Mouse (Mus musculus) embryonic facial prominence, embryonic 13.5 days (tissue): ENCODE data around the gene Mctp1. TPM values are rescaled to one million over a fixed set of nuclear protein-coding genes. Genes with fewer than 3 reads are reported as not detected.

Experiments
- ATAC-seq: fragments of 200-750 bp; cut with Nextera tagmentation; 2 replicates; pipeline ENCODE4 v1.8.0; 2017; ENCODE audit warnings: low read depth; ENCODE audit not compliant: insufficient number of reproducible peaks, insufficient read depth, low FRiP score, low TSS enrichment
- H3K27ac ChIP-seq: fragments of 300-500 bp; sonication (generic); 2 replicates; pipeline ENCODE4 v1.5.1; 2015; ENCODE audit warnings: moderate library complexity, mild to moderate bottlenecking, inconsistent platforms
- H3K27me3 ChIP-seq: fragments of 300-500 bp; sonication (generic); 2 replicates; pipeline ENCODE4 v1.6.1; 2015; ENCODE audit warnings: mild to moderate bottlenecking, inconsistent platforms
- H3K36me3 ChIP-seq: fragments of 300-500 bp; sonication (generic); 2 replicates; pipeline ENCODE4 v1.6.1; 2015; ENCODE audit warnings: mild to moderate bottlenecking, inconsistent platforms
- H3K4me1 ChIP-seq: fragments of 300-500 bp; sonication (generic); 2 replicates; pipeline ENCODE4 v1.6.1; 2015; ENCODE audit warnings: inconsistent platforms
- H3K4me2 ChIP-seq: fragments of 300-500 bp; sonication (generic); 2 replicates; pipeline ENCODE4 v1.6.1; 2015; ENCODE audit warnings: moderate library complexity, mild to moderate bottlenecking, inconsistent platforms
- H3K4me3 ChIP-seq: fragments of 300-500 bp; sonication (generic); 2 replicates; pipeline ENCODE4 v1.5.1; 2015; ENCODE audit warnings: mild to moderate bottlenecking, inconsistent platforms
- H3K9ac ChIP-seq: fragments of 300-500 bp; sonication (generic); 2 replicates; pipeline ENCODE4 v1.6.1; 2015; ENCODE audit warnings: mild to moderate bottlenecking, inconsistent platforms
- H3K9me3 ChIP-seq: fragments of 300-500 bp; sonication (generic); 2 replicates; pipeline ENCODE4 v1.6.1; 2016; ENCODE audit warnings: inconsistent platforms
- WGBS: fragments of 180-500 bp; shearing (Covaris S2); methylation state at CpG from one replicate; pipeline ENCODE4 v1.1.7; 2015; ENCODE audit warnings: mixed read lengths; 5-methylcytosine and 5-hydroxymethylcytosine counted together
- polyA plus RNA-seq: library from polyadenylated mRNA; unstranded; fragments of >200 nt; fragmentation: Nextera tagmentation; extraction: Ambion mirVana; gene quantifications from 2 replicates; pipeline ENCODE4 v1.2.1, GENCODE M21; 2015

The Mctp1 gene
- polyA plus RNA-seq, 1 experiment from 2014 or later = 0.66 TPM

GRCm38 (mm10) chr13:76484086-76484709 lies 99.9 kb downstream of the Mctp1 start:
- Histone ChIP-seq H3K27ac (no peak overlapping the region), H3K4me2 (no peak overlapping the region), H3K4me3 (no peak overlapping the region), H3K9me3 (no peaks in the 10 kb centered on the region), H3K9ac (no peak overlapping the region), H3K27me3 (no peaks in the 10 kb centered on the region), H3K4me1 (no peaks in the 10 kb centered on the region), H3K36me3 (no peaks in the 10 kb centered on the region)
- ATAC-seq = peak; percentile 64; the same call in 1 of the 2 replicates
- 24% methylated on average over 2 of the region's 2 CpGs for WGBS

- WGBS = 85% methylated on average over 2 of the region's 2 CpGs
- H3K27ac ChIP-seq = no peak overlapping the region
- H3K9ac ChIP-seq = no peak overlapping the region
- H3K36me3 ChIP-seq = no peaks in the 10 kb centered on the region
- H3K27me3 ChIP-seq = no peaks in the 10 kb centered on the region
- no peak for ATAC-seq
- no peaks in the 10 kb centered on the region for H3K4me1 ChIP-seq
- H3K4me3 ChIP-seq = no peak overlapping the region
- no peaks in the 10 kb centered on the region for H3K9me3 ChIP-seq
- H3K4me2 ChIP-seq = no peak overlapping the region
Measured at GRCm38 (mm10) chr13:76515896-76516295, 131.6 kb downstream of the Mctp1 start.

- H3K4me3 ChIP-seq = no peak overlapping the region
- H3K27ac ChIP-seq = no peak overlapping the region
- WGBS = 74% methylated on average over 1 of the region's 1 CpGs
- ATAC-seq = no peak
- H3K9ac ChIP-seq = no peak overlapping the region
- no peaks in the 10 kb centered on the region for H3K36me3 ChIP-seq
- no peaks in the 10 kb centered on the region for H3K27me3 ChIP-seq
- no peak overlapping the region for H3K4me2 ChIP-seq
- no peaks in the 10 kb centered on the region for H3K9me3 ChIP-seq
- H3K4me1 ChIP-seq = no peaks in the 10 kb centered on the region
Measured at GRCm38 (mm10) chr13:76523170-76523569, 138.8 kb downstream of the Mctp1 start.

- no peak for ATAC-seq
- Histone ChIP-seq H3K4me1 (no peaks in the 10 kb centered on the region), H3K9me3 (no peaks in the 10 kb centered on the region), H3K9ac (no peak overlapping the region), H3K27me3 (no peaks in the 10 kb centered on the region), H3K4me3 (no peak overlapping the region), H3K27ac (no peak overlapping the region), H3K4me2 (no peak overlapping the region), H3K36me3 (no peaks in the 10 kb centered on the region)
Measured at GRCm38 (mm10) chr13:76527326-76527725, 143.0 kb downstream of the Mctp1 start.

- ATAC-seq = no peak
- H3K27me3 ChIP-seq = no peaks in the 10 kb centered on the region
- H3K9me3 ChIP-seq = no peaks in the 10 kb centered on the region
- H3K27ac ChIP-seq = no peak overlapping the region
- H3K4me1 ChIP-seq = no peaks in the 10 kb centered on the region
- no peaks in the 10 kb centered on the region for H3K36me3 ChIP-seq
- H3K4me3 ChIP-seq = no peak overlapping the region
- 5% methylated on average over 1 of the region's 1 CpGs for WGBS
- H3K4me2 ChIP-seq = no peak overlapping the region
- H3K9ac ChIP-seq = no peak overlapping the region
Measured at GRCm38 (mm10) chr13:76527751-76528150, 143.4 kb downstream of the Mctp1 start.

GRCm38 (mm10) chr13:76529915-76530314 lies 145.6 kb downstream of the Mctp1 start:
- WGBS = 91% methylated on average over 2 of the region's 2 CpGs
- Histone ChIP-seq H3K4me1 (no peaks in the 10 kb centered on the region), H3K4me2 (no peak overlapping the region), H3K4me3 (no peak overlapping the region), H3K27ac (no peak overlapping the region), H3K9ac (no peak overlapping the region), H3K36me3 (no peaks in the 10 kb centered on the region), H3K27me3 (no peaks in the 10 kb centered on the region), H3K9me3 (no peaks in the 10 kb centered on the region)
- no peak for ATAC-seq

GRCm38 (mm10) chr13:76530867-76531504 lies 146.7 kb downstream of the Mctp1 start:
- peak; percentile 56; the same call in 1 of the 2 replicates for ATAC-seq

GRCm38 (mm10) chr13:76547854-76548253 lies 163.5 kb downstream of the Mctp1 start:
- H3K9me3 ChIP-seq = no peaks in the 10 kb centered on the region
- H3K27me3 ChIP-seq = no peaks in the 10 kb centered on the region
- no peak overlapping the region for H3K27ac ChIP-seq
- H3K4me1 ChIP-seq = no peaks in the 10 kb centered on the region
- H3K9ac ChIP-seq = no peak overlapping the region
- no peaks in the 10 kb centered on the region for H3K36me3 ChIP-seq
- H3K4me2 ChIP-seq = no peak overlapping the region
- 65% methylated on average over 2 of the region's 2 CpGs for WGBS
- H3K4me3 ChIP-seq = no peak overlapping the region
- ATAC-seq = no peak

More at GRCm38 (mm10) chr13:76530867-76531504, 146.7 kb downstream of the Mctp1 start:
- H3K4me2 ChIP-seq = no peak overlapping the region
- WGBS = 90% methylated on average over 3 of the region's 3 CpGs
- no peak overlapping the region for H3K27ac ChIP-seq
- H3K9ac ChIP-seq = no peak overlapping the region
- no peaks in the 10 kb centered on the region for H3K9me3 ChIP-seq
- H3K4me3 ChIP-seq = no peak overlapping the region
- no peaks in the 10 kb centered on the region for H3K36me3 ChIP-seq
- H3K4me1 ChIP-seq = no peaks in the 10 kb centered on the region
- H3K27me3 ChIP-seq = no peaks in the 10 kb centered on the region

- Histone ChIP-seq H3K27me3 (no peaks in the 10 kb centered on the region), H3K9ac (no peak overlapping the region), H3K9me3 (no peaks in the 10 kb centered on the region), H3K36me3 (no peaks in the 10 kb centered on the region), H3K4me1 (no peaks in the 10 kb centered on the region), H3K27ac (no peak overlapping the region), H3K4me2 (no peak overlapping the region), H3K4me3 (no peak overlapping the region)
- WGBS = 82% methylated on average over 8 of the region's 8 CpGs
- ATAC-seq = no peak
Measured at GRCm38 (mm10) chr13:76560918-76561317, 176.6 kb downstream of the Mctp1 start.

GRCm38 (mm10) chr13:76561594-76561993 lies 177.3 kb downstream of the Mctp1 start:
- H3K9me3 ChIP-seq = no peaks in the 10 kb centered on the region
- WGBS = 76% methylated on average over 3 of the region's 3 CpGs
- no peaks in the 10 kb centered on the region for H3K4me1 ChIP-seq

GRCm38 (mm10) chr13:76564061-76564460 lies 179.7 kb downstream of the Mctp1 start:
- Histone ChIP-seq H3K4me2 (no peak overlapping the region), H3K4me1 (no peaks in the 10 kb centered on the region), H3K4me3 (no peak overlapping the region), H3K36me3 (no peaks in the 10 kb centered on the region), H3K9me3 (no peaks in the 10 kb centered on the region), H3K27ac (no peak overlapping the region), H3K9ac (no peak overlapping the region), H3K27me3 (no peaks in the 10 kb centered on the region)
- ATAC-seq = no peak

More at GRCm38 (mm10) chr13:76561594-76561993, 177.3 kb downstream of the Mctp1 start:
- no peak for ATAC-seq
- no peak overlapping the region for H3K4me2 ChIP-seq
- H3K27me3 ChIP-seq = no peaks in the 10 kb centered on the region
- H3K27ac ChIP-seq = no peak overlapping the region
- no peak overlapping the region for H3K9ac ChIP-seq
- no peak overlapping the region for H3K4me3 ChIP-seq
- H3K36me3 ChIP-seq = no peaks in the 10 kb centered on the region

- H3K9ac ChIP-seq = no peak overlapping the region
- no peaks in the 10 kb centered on the region for H3K36me3 ChIP-seq
- no peaks in the 10 kb centered on the region for H3K27me3 ChIP-seq
- no peak for ATAC-seq
- H3K27ac ChIP-seq = no peak overlapping the region
- H3K4me1 ChIP-seq = no peaks in the 10 kb centered on the region
- H3K4me3 ChIP-seq = no peak overlapping the region
- H3K9me3 ChIP-seq = no peaks in the 10 kb centered on the region
- WGBS = 81% methylated on average over 3 of the region's 3 CpGs
- H3K4me2 ChIP-seq = no peak overlapping the region
Measured at GRCm38 (mm10) chr13:76566024-76566423, 181.7 kb downstream of the Mctp1 start.
